Mouse (Mus musculus) stomach, postnatal 0 days (tissue): Measurements from ENCODE around the gene Cept1. TPM values are rescaled to one million over a fixed set of nuclear protein-coding genes. Genes with fewer than 3 reads are reported as not detected.

Experiments used
- ATAC-seq: fragments of 200-750 bp; cut with Nextera tagmentation; 2 replicates; pipeline ENCODE4 v1.8.0; 2017; ENCODE audit not compliant: low FRiP score, low TSS enrichment
- DNase-seq: peaks from one replicate; pipeline ENCODE4 v3.0.0-alpha.2; 2016; ENCODE audit warnings: low spot score
- H3K27ac ChIP-seq: fragments of 300-500 bp; sonication (generic); replicated peaks from 2 replicates; pipeline ENCODE4 v1.5.1; 2014; ENCODE audit warnings: mild to moderate bottlenecking, control low read depth
- H3K27me3 ChIP-seq: fragments of 300-500 bp; sonication (generic); 2 replicates; pipeline ENCODE4 v1.6.1; 2014; ENCODE audit warnings: low read length; ENCODE audit not compliant: control insufficient read depth, insufficient read depth
- H3K36me3 ChIP-seq: fragments of 300-500 bp; sonication (generic); 2 replicates; pipeline ENCODE4 v1.6.1; 2014; ENCODE audit warnings: low read length, mixed read lengths; ENCODE audit not compliant: control insufficient read depth, insufficient read depth
- H3K4me1 ChIP-seq: fragments of 300-500 bp; sonication (generic); replicated peaks from 2 replicates; pipeline ENCODE4 v1.6.1; 2014; ENCODE audit warnings: antibody characterized with exemption; ENCODE audit not compliant: control insufficient read depth, insufficient read depth
- H3K4me2 ChIP-seq: fragments of 300-500 bp; sonication (generic); replicated peaks from 2 replicates; pipeline ENCODE4 v1.6.1; 2014; ENCODE audit warnings: low read depth, mild to moderate bottlenecking, control low read depth, moderate library complexity
- H3K4me3 ChIP-seq: fragments of 300-500 bp; sonication (generic); 2 replicates; pipeline ENCODE4 v1.5.1; 2014; ENCODE audit warnings: low read depth, low read length, control low read depth
- H3K9ac ChIP-seq: fragments of 300-500 bp; sonication (generic); 2 replicates; pipeline ENCODE4 v1.6.1; 2014; ENCODE audit warnings: mild to moderate bottlenecking, low read length, control low read depth, mixed read lengths
- H3K9me3 ChIP-seq: fragments of 300-500 bp; sonication (generic); 2 replicates; pipeline ENCODE4 v1.6.1; 2016; ENCODE audit warnings: low read length; ENCODE audit not compliant: control insufficient read depth
- CTCF ChIP-seq: IDR thresholded peaks from 2 replicates; pipeline ENCODE4 v1.5.1; 2016; ENCODE audit warnings: antibody characterized with exemption, low read depth, mild to moderate bottlenecking, moderate library complexity
- EP300 ChIP-seq: optimal IDR thresholded peaks from 2 replicates; pipeline ENCODE3; 2016; ENCODE audit warnings: antibody characterized with exemption
- WGBS: fragments of 180-500 bp; shearing (Covaris S2); extraction: QIAGEN DNeasy Blood & Tissue Kit; methylation state at CpG from one replicate; pipeline ENCODE4 v1.1.7; 2014; 5-methylcytosine and 5-hydroxymethylcytosine counted together
- polyA plus RNA-seq: library from polyadenylated mRNA; unstranded; fragments of >200 nt; fragmentation: Nextera tagmentation; extraction: Ambion mirVana; gene quantifications from 2 replicates; pipeline ENCODE4 v1.2.1, GENCODE M21; 2015

Cept1 gene
- polyA plus RNA-seq, 1 experiment from 2014 or later = 68.9 TPM

GRCm38 (mm10) chr3:106464750-106465149 is 82.9 kb downstream of the Cept1 start:
- no peaks in the 10 kb centered on the region for H3K9me3 ChIP-seq
- no peaks in the 10 kb centered on the region for H3K4me1 ChIP-seq
- no peak for TF ChIP-seq CTCF
- TF ChIP-seq EP300 = no peak
- H3K27me3 ChIP-seq = no peaks in the 10 kb centered on the region
- H3K4me2 ChIP-seq = no peak overlapping the region
- ATAC-seq (no peak), DNase-seq (no peak)
- 80% methylated on average over 1 of the region's 1 CpGs for WGBS
- no peak overlapping the region for H3K27ac ChIP-seq
- no peak overlapping the region for H3K4me3 ChIP-seq
- H3K9ac ChIP-seq = no peak overlapping the region
- no peaks in the 10 kb centered on the region for H3K36me3 ChIP-seq

GRCm38 (mm10) chr3:106462493-106462892 is 85.1 kb downstream of the Cept1 start:
- no peak for ATAC-seq
- WGBS = 51% methylated on average over 3 of the region's 3 CpGs
- H3K4me1 ChIP-seq = no peaks in the 10 kb centered on the region
- H3K36me3 ChIP-seq = no peaks in the 10 kb centered on the region
- H3K4me3 ChIP-seq = no peak overlapping the region
- H3K27ac ChIP-seq = no peak overlapping the region
- TF ChIP-seq CTCF = no peak
- no peak for TF ChIP-seq EP300
- no peaks in the 10 kb centered on the region for H3K27me3 ChIP-seq
- no peaks in the 10 kb centered on the region for H3K9me3 ChIP-seq
- no peak overlapping the region for H3K4me2 ChIP-seq
- H3K9ac ChIP-seq = no peak overlapping the region
- no peak for DNase-seq

GRCm38 (mm10) chr3:106462059-106462470 is 85.5 kb downstream of the Cept1 start:
- H3K4me3 ChIP-seq = no peak overlapping the region
- no peak for ATAC-seq
- no peaks in the 10 kb centered on the region for H3K36me3 ChIP-seq
- no peaks in the 10 kb centered on the region for H3K27me3 ChIP-seq
- no peak for DNase-seq
- WGBS = 73% methylated on average over 2 of the region's 2 CpGs
- no peak for TF ChIP-seq EP300
- TF ChIP-seq CTCF = no peak
- H3K4me1 ChIP-seq = no peaks in the 10 kb centered on the region
- no peak overlapping the region for H3K4me2 ChIP-seq
- no peak overlapping the region for H3K9ac ChIP-seq
- no peaks in the 10 kb centered on the region for H3K9me3 ChIP-seq
- H3K27ac ChIP-seq = no peak overlapping the region

GRCm38 (mm10) chr3:106457298-106457869 is 90.2 kb downstream of the Cept1 start:
- no peak overlapping the region for H3K27ac ChIP-seq
- 52% methylated on average over 2 of the region's 2 CpGs for WGBS
- H3K9me3 ChIP-seq = no peaks in the 10 kb centered on the region
- no peaks in the 10 kb centered on the region for H3K27me3 ChIP-seq
- no peaks in the 10 kb centered on the region for H3K4me1 ChIP-seq
- no peak overlapping the region for H3K4me3 ChIP-seq
- no peak for TF ChIP-seq EP300
- DNase-seq = no peak
- ATAC-seq = peak; percentile 75; the same call in 1 of the 2 replicates
- H3K4me2 ChIP-seq = no peak overlapping the region
- H3K9ac ChIP-seq = no peak overlapping the region
- H3K36me3 ChIP-seq = no peaks in the 10 kb centered on the region

GRCm38 (mm10) chr3:106452616-106453015 is 95.0 kb downstream of the Cept1 start:
- no peak for ATAC-seq

More at GRCm38 (mm10) chr3:106452616-106453015, 95.0 kb downstream of the Cept1 start:
- no peaks in the 10 kb centered on the region for H3K36me3 ChIP-seq
- H3K4me2 ChIP-seq = no peak overlapping the region
- H3K4me3 ChIP-seq = no peak overlapping the region
- H3K4me1 ChIP-seq = no peaks in the 10 kb centered on the region
- DNase-seq = no peak
- H3K9me3 ChIP-seq = no peaks in the 10 kb centered on the region
- TF ChIP-seq CTCF (no peak), EP300 (no peak)
- H3K27ac ChIP-seq = no peak overlapping the region
- WGBS = 68% methylated on average over 4 of the region's 4 CpGs
- no peak overlapping the region for H3K9ac ChIP-seq
- no peaks in the 10 kb centered on the region for H3K27me3 ChIP-seq

Other genes with a start within 250 kb of the Cept1 start
- gene Chil6, start 141.6 kb downstream of the Cept1 start, polyA plus RNA-seq = 0.07 TPM in 1 of 2 replicates, not detected in the other
- gene Dennd2d, start 65.4 kb downstream of the Cept1 start, polyA plus RNA-seq = 27.7 and 31.4 TPM in 2 replicates
- gene Dram2, start within 50 bp of the Cept1 start, polyA plus RNA-seq = 89.1 and 90.2 TPM in 2 replicates
- gene Lrif1, start 137.2 kb upstream of the Cept1 start, polyA plus RNA-seq = 9.6 and 10.5 TPM in 2 replicates
- gene Cd53, start 242.3 kb upstream of the Cept1 start, polyA plus RNA-seq = 6.2 TPM in 2 replicates